Mouse (Mus musculus) testis, postnatal 14 days (tissue): ENCODE measurements around the gene Rbfox1.

Source experiments
- DNase-seq: peaks from one replicate; pipeline ENCODE4 v3.0.0; 2021; ENCODE audit warnings: low spot score

The Rbfox1 gene

GRCm38 (mm10) chr16:7039404-7040367, 1154.5 kb downstream of the Rbfox1 start:
- no peak for DNase-seq

- no peak for DNase-seq
These were observed 1155.5 kb downstream of the Rbfox1 start for GRCm38 (mm10) chr16:7040691-7041090.

GRCm38 (mm10) chr16:7047421-7047820, 1162.3 kb downstream of the Rbfox1 start:
- DNase-seq: no peak

- DNase-seq: no peak
These were observed 1164.2 kb downstream of the Rbfox1 start for GRCm38 (mm10) chr16:7049162-7049971.

GRCm38 (mm10) chr16:7050945-7051344, 1165.8 kb downstream of the Rbfox1 start:
- DNase-seq: no peak

- no peak for DNase-seq
These were observed 1166.8 kb downstream of the Rbfox1 start for GRCm38 (mm10) chr16:7051991-7052390.

GRCm38 (mm10) chr16:7052408-7052807, 1167.3 kb downstream of the Rbfox1 start:
- no peak for DNase-seq

- no peak for DNase-seq
These were observed 1172.6 kb downstream of the Rbfox1 start for GRCm38 (mm10) chr16:7057789-7058188.

GRCm38 (mm10) chr16:7058556-7058955, 1173.4 kb downstream of the Rbfox1 start:
- DNase-seq: no peak

GRCm38 (mm10) chr16:7059596-7059995, 1174.4 kb downstream of the Rbfox1 start:
- no peak for DNase-seq

- no peak for DNase-seq
These were observed 1175.7 kb downstream of the Rbfox1 start for GRCm38 (mm10) chr16:7060864-7061263.

GRCm38 (mm10) chr16:7062512-7062911, 1177.4 kb downstream of the Rbfox1 start:
- no peak for DNase-seq

GRCm38 (mm10) chr16:7067109-7067508, 1182.0 kb downstream of the Rbfox1 start:
- DNase-seq: no peak

GRCm38 (mm10) chr16:7069599-7069998, 1184.4 kb downstream of the Rbfox1 start:
- DNase-seq: no peak

- no peak for DNase-seq
These were observed 1189.6 kb downstream of the Rbfox1 start for GRCm38 (mm10) chr16:7074786-7075185.

- DNase-seq: no peak
These were observed 1190.6 kb downstream of the Rbfox1 start for GRCm38 (mm10) chr16:7075749-7076148.

- DNase-seq: no peak
These were observed 1191.2 kb downstream of the Rbfox1 start for GRCm38 (mm10) chr16:7076305-7076704.

- DNase-seq: no peak
These were observed 1191.6 kb downstream of the Rbfox1 start for GRCm38 (mm10) chr16:7076707-7077106.

- DNase-seq: no peak
These were observed 1196.0 kb downstream of the Rbfox1 start for GRCm38 (mm10) chr16:7081074-7081568.

- no peak for DNase-seq
These were observed 1196.6 kb downstream of the Rbfox1 start for GRCm38 (mm10) chr16:7081684-7082255.

- no peak for DNase-seq
These were observed 1198.8 kb downstream of the Rbfox1 start for GRCm38 (mm10) chr16:7083937-7084336.
